Mouse (Mus musculus): ENCODE results near the gene Uqcrc1.

DNA sequence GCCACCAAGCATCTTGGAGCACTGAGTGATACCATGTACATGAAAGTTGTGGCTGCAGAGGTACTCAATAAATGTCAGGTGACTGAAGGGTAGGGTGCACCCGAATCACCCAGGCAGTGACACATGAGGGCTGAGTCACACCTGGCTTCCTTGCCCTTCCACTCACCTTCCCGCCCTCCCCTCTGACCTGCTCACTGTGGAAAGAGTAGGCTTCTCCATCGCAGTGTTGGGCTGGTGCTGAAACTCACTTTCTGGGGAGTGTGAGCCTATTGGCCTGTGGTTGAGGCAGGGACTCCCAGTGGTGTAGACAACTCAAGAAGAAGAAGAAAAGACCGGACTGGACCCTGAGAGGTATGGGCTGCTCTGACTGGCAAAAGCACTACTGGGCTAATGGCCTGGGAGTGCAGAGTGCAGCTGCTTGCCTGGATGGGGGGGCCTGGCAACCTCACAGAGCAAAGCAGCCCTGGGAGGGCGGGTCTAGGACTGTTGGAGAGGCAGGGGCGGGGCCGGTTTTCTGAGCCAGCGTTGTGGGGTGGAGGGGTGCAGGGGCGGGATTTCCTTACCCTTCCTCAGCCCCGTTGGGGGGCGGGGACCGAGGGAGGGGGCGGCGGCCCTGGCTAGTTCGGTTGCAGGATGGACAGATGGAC, 51.4 kb downstream of the Uqcrc1 start:
- no peak for TF ChIP-seq CTCF (IDR thresholded peaks at IDR 0.05; ENCODE audit: extremely low read depth, insufficient read depth, insufficient read length, insufficient replicate concordance)
- TF ChIP-seq POLR2A (IDR thresholded peaks at IDR 0.05; ENCODE audit: low read depth, low read length) = no peak

Data from spleen, adult 2 months (tissue).